Mouse (Mus musculus) monocyte, adult 2 months (primary cell): ENCODE data around the gene 1110059G10Rik.

Experiments
- DNase-seq, 2 experiments: peaks; one replicate each; pipeline ENCODE4 v3.0.0; 2022; ENCODE audit warnings: low spot score in 2 of 2, low read depth in 1 of 2

Gene 1110059G10Rik

DNA sequence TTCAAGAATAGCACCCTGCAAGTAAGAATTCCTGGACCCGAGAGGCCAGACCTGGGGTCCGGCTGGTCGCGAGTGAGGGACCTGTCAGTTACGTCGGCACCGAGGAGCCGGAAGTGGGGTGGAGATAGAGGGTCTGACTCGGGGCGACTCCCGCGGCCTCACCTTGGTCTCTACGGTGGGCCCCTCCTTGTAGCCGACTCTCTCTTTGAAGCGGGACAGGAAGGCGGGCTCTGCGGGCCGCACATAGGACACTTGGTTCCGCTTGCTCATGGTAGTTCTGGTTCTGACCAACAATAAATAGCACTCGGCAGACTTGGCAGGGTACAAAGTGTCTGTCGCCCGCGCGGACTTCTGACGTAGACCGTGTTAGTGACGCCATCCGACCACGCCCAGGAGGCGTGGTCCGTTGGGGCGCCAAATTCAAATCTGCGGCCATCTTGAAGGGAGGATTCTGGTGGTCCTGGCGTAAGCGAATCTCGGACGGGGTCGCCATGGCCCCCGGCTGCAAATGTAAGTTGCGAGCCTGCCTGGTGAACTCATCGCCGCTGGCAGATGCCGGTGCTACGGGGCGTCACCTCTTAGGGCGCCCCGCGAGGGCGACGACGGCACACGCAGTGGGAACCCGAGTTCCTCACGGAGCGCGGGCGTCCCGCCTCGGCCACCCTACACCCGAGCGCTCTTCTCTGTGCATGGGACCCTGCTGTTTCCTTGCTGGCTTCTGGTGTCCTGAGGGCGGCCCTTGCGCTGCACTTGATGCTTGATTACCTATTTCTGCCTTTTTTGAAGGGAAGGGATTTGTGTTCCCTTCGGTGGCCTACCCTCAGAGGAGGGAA, at the start of gene 1110059G10Rik, which contains the start of gene Kif15:
Gene 1110059G10Rik (minus strand): TSS at position 358 of the 833 bp plus-strand sequence.
Gene Kif15 (plus strand): TSS at position 404 of the 833 bp plus-strand sequence.
- DNase-seq, result peak; percentile 73 to 93

DNA sequence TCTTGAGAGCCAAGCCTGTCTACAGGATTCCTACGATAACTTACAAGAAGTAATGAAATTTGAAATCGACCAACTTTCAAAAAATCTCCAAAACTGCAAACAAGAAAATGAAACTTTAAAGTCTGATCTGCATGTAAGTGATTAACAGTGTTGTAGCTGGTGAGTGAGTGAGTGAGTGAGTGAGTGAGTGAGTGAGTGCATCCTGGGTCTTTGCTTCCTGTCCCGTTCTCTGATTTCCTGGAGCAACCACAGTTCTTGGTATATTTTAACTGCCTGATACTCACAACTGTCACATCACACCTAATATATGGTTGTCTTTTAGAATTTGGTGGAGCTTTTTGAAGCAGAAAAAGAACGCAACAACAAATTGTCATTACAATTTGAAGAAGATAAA, 48.4 kb upstream of the 1110059G10Rik start:
- DNase-seq, result no peak

DNA sequence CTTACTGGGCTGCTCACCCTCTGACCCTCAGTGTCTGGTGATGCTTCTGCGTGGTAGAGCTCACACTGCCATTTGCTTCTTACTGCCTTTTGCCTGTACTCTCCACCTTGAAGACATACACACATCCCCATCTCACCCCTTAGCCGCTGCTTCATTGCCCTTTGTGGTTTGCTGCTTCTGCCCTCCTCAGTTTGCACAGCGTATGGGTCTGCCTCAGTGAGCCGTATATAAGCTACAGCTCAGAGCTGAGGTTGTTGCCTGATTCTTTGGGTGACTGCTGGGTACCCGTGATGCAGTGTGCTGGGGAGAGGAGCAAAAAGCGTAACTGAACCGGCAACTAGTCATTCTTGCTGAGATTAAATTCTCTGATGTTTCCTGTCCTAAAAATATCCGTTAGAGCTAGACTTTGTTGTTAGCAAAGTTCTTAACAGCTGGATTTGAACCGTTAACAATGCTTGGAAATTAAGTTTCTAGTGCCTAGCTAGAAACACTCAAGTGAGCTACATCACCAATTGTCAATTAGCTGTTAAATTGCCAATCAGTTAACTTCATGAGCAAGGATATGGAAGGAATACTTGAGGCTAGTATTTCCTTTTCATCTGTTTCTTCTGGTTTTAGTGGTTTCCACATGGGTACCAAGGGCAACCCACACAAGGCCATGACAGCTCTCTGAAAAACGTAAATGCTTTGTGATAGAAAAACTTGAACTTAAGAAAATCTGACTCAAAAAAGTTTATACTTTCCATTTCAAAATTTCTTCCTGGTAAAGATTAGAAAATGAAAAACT, 47.8 kb upstream of the 1110059G10Rik start:
- DNase-seq, result no peak

DNA sequence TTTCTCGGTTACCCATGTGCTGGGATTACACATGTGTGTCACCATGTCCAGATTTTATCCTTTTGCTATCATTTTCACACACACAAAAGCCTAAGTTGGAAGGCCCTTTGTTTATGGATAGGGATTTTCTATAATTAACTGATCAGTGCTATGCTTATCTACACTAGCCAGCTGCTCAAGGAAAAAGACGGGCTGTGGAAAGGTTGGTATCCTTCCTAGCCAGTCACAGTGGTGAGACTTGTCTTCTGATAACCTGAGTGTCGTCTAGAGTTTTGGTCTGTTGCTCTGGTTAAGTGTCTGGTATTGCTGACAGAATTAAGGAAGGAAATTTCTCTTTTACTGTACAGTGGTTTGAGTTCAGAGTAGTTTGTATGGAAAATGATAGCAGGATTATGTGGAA, 21.9 kb downstream of the 1110059G10Rik start:
- no peak for DNase-seq

DNA sequence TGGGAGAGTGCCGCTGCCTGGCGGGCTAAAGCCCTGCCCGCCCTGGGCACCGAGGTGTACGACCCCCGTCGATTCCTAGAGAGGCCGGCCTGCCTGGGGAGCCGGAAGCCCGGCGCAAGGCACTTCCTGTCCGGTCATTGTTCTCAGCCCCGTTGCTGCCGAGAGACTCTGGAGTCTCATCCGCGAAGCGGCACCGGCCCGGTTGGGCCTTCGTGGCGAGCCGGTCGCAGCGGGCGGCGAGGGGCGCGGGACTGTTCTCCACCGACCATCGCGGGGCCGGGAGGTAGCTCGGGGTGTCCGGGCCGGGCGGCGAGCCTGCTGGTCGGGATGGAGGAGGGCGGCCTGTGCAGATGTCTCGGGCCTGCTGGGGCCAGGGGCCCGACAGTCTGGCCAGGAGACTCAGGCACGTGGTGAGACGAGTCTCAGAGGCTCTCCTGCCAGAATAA, 27.8 kb downstream of the 1110059G10Rik start, which contains the start of gene Zfp105:
Gene Zfp105 (plus strand): TSS at position 137 of the 446 bp plus-strand sequence.
- DNase-seq, result no peak

DNA sequence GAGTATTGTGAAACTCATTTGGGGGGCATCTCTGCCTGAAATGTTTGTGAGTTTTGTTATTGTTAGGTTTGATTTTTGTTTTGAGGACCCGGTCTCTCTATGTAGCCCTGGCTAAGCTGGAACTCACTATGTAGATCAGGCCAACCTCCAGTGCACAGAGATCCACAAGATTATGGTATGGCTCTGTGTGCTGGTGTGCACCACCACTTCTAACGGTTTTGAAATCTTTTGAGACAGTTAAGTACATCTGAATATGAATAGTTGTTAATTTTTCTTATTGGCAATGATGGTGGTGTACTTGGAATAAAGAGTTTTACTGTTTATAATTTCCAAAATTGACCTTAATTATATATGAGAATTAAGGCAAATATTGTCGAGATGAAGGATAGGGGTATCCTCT, 28.4 kb downstream of the 1110059G10Rik start:
- DNase-seq, result no peak

DNA sequence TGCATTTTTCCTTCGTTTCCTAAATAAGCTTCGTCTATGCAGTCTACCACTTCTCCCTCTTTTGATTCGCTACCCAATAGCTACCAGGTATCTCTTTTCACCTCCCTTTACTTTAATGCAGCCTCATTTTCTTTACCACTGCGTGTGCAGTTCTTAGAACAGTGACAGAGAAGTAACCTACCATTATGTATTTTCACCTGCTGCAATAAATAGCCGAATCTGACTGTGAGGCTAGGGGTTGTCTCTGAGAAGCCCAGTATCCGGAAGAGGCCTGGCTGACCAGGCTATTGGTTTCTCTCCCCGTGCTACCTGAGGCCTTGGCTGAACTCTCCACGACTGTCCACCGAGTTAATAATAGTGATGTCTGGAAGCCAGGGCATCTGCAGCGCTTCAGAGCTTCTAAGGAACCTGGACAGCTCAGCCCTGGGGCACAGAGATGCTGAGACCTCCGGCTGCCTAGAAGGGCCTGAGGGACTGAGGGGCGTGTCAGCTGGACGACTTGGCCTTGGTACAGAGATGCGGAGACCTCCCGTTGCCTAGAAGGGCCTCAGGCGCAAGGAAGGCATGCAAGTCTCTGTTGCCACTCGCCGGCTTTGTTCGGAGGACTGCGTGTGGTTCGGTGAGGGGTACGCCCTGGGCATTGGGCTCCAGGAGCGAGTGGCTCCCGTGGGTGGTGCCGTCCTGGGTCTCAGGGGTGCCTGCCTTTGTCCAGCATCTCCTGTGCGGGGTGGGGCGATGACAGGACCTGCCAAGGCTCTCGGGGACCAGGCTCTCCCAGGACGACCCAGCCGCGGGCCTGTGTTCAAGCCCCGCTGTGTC, 47.9 kb downstream of the 1110059G10Rik start:
- no peak for DNase-seq

DNA sequence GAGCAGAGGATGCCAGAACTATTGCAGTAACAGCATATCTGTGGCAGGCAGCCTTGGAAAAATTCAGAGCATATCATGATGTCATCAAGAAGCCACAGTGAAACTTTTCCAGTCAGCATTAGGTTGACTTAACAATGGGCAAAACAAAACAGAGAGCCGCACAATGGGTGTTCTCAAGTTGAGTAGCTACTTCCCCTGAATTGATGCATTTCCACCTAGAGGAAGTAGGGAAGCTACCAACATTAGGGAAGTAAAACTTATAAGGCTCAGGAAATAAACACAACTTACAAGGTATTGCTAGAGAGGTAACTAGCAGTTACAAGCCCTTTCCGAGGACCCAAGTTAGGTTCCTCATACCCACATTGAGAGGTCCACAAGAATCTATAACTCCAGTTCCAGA, 49.8 kb downstream of the 1110059G10Rik start:
- no peak for DNase-seq
